In genomic region chr11:98206281-98206680, GRCm38 (mm10) we compare ENCODE assay signal across 8 mouse cellular contexts. TPM values are rescaled to one million over a fixed set of nuclear protein-coding genes. Genes with fewer than 3 reads are reported as not detected.
DNase-seq lines count a peak whose midpoint lies in the region; ATAC-seq and TF ChIP-seq lines count a peak whose summit lies in the region.
"Not testable (repeated sequence)": the region's sequence is repeated elsewhere in the genome, so short reads cannot be mapped to it uniquely, and the experiment has no call there.

No protein-coding gene starts in this region.

- not testable (repeated sequence) for H3K9ac ChIP-seq in forebrain, embryonic 14.5 days (ENCODE audit: low read length); heart, embryonic 15.5 days; intestine, embryonic 14.5 days (ENCODE audit: low read length); kidney, postnatal 0 days (ENCODE audit: low read depth, low read length); midbrain, embryonic 12.5 days (replicated peaks); neural tube, embryonic 15.5 days (replicated peaks)
- peak overlapping the region; percentile 58 for H3K9ac ChIP-seq in liver, embryonic 13.5 days

- DNase-seq in embryonic facial prominence, embryonic 10.5 days (ENCODE audit: low spot score); forebrain, embryonic 14.5 days (ENCODE audit: low spot score); intestine, embryonic 14.5 days (ENCODE audit: low spot score); kidney, postnatal 0 days (ENCODE audit: low spot score); liver, embryonic 13.5 days: not testable (repeated sequence)

- TF ChIP-seq CTCF in kidney, postnatal 0 days (IDR thresholded peaks at IDR 0.05; ENCODE audit: low read depth), result not testable (repeated sequence)

- H3K27me3 ChIP-seq in embryonic facial prominence, embryonic 10.5 days (replicated peaks; ENCODE audit: low read depth, poor library complexity, severe bottlenecking); forebrain, embryonic 14.5 days (replicated peaks; ENCODE audit: control insufficient read depth, insufficient read depth, low read length); heart, embryonic 15.5 days; intestine, embryonic 14.5 days (replicated peaks; ENCODE audit: control insufficient read depth, insufficient read depth, low read length); kidney, postnatal 0 days (ENCODE audit: insufficient read depth, low read length); liver, embryonic 13.5 days; midbrain, embryonic 12.5 days; neural tube, embryonic 15.5 days (replicated peaks): not testable (repeated sequence)

- 84% methylated on average over 3 of the region's 3 CpGs for WGBS in embryonic facial prominence, embryonic 10.5 days
- WGBS in forebrain, embryonic 14.5 days, result 80% methylated on average over 3 of the region's 3 CpGs
- 82% methylated on average over 3 of the region's 3 CpGs for WGBS in heart, embryonic 15.5 days
- 76% methylated on average over 3 of the region's 3 CpGs for WGBS in intestine, embryonic 14.5 days
- WGBS in kidney, postnatal 0 days, result 73% methylated on average over 3 of the region's 3 CpGs
- WGBS in liver, embryonic 13.5 days (ENCODE audit: insufficient replicate concordance), result 62% methylated on average over 3 of the region's 3 CpGs
- WGBS in midbrain, embryonic 12.5 days, result 86% methylated on average over 3 of the region's 3 CpGs
- 89% methylated on average over 3 of the region's 3 CpGs for WGBS in neural tube, embryonic 15.5 days

- peaks cover 53% of the 10 kb centered on the region for H3K36me3 ChIP-seq in embryonic facial prominence, embryonic 10.5 days (replicated peaks)
- H3K36me3 ChIP-seq in forebrain, embryonic 14.5 days (ENCODE audit: control insufficient read depth, insufficient read depth, low read length), result peaks cover 36% of the 10 kb centered on the region
- H3K36me3 ChIP-seq in heart, embryonic 15.5 days, result peaks cover 29% of the 10 kb centered on the region
- peaks cover 42% of the 10 kb centered on the region for H3K36me3 ChIP-seq in intestine, embryonic 14.5 days (ENCODE audit: control insufficient read depth, insufficient read depth, low read length)
- peaks cover 18% of the 10 kb centered on the region for H3K36me3 ChIP-seq in kidney, postnatal 0 days (ENCODE audit: insufficient read depth, low read length)
- H3K36me3 ChIP-seq in liver, embryonic 13.5 days, result peaks cover 42% of the 10 kb centered on the region
- peaks cover 30% of the 10 kb centered on the region for H3K36me3 ChIP-seq in midbrain, embryonic 12.5 days
- H3K36me3 ChIP-seq in neural tube, embryonic 15.5 days, result peaks cover 20% of the 10 kb centered on the region

- H3K4me2 ChIP-seq in forebrain, embryonic 14.5 days (ENCODE audit: low read length), result peak overlapping the region; percentile 47
- H3K4me2 ChIP-seq in heart, embryonic 15.5 days, result peak overlapping the region; percentile 49
- peak overlapping the region; percentile 76 for H3K4me2 ChIP-seq in intestine, embryonic 14.5 days (ENCODE audit: low read length)
- H3K4me2 ChIP-seq in kidney, postnatal 0 days (ENCODE audit: low read length), result peak overlapping the region; percentile 46
- H3K4me2 ChIP-seq in liver, embryonic 13.5 days, result peak overlapping the region; percentile 63
- peak overlapping the region; percentile 46 for H3K4me2 ChIP-seq in midbrain, embryonic 12.5 days (replicated peaks)
- H3K4me2 ChIP-seq in neural tube, embryonic 15.5 days, result peak overlapping the region; percentile 48

- H3K4me1 ChIP-seq in embryonic facial prominence, embryonic 10.5 days, result peaks cover 24% of the 10 kb centered on the region
- H3K4me1 ChIP-seq in forebrain, embryonic 14.5 days (ENCODE audit: control insufficient read depth, insufficient read depth, low read length), result peaks cover 10% of the 10 kb centered on the region
- H3K4me1 ChIP-seq in heart, embryonic 15.5 days (replicated peaks); kidney, postnatal 0 days (replicated peaks; ENCODE audit: insufficient read depth, low read length): not testable (repeated sequence)
- peaks cover 17% of the 10 kb centered on the region for H3K4me1 ChIP-seq in intestine, embryonic 14.5 days (replicated peaks; ENCODE audit: control insufficient read depth, insufficient read depth, low read length)
- H3K4me1 ChIP-seq in liver, embryonic 13.5 days (replicated peaks), result peaks cover 32% of the 10 kb centered on the region
- H3K4me1 ChIP-seq in midbrain, embryonic 12.5 days, result peaks cover 21% of the 10 kb centered on the region
- H3K4me1 ChIP-seq in neural tube, embryonic 15.5 days, result peaks cover 38% of the 10 kb centered on the region

- not testable (repeated sequence) for H3K27ac ChIP-seq in embryonic facial prominence, embryonic 10.5 days (replicated peaks); forebrain, embryonic 14.5 days (ENCODE audit: low read depth, low read length); heart, embryonic 15.5 days; intestine, embryonic 14.5 days (ENCODE audit: low read depth); kidney, postnatal 0 days; midbrain, embryonic 12.5 days (replicated peaks); neural tube, embryonic 15.5 days (replicated peaks)
- peak overlapping the region; percentile 50; the same call in 1 of the 2 replicates for H3K27ac ChIP-seq in liver, embryonic 13.5 days

- not testable (repeated sequence) for ATAC-seq in forebrain, embryonic 14.5 days; heart, embryonic 15.5 days (replicated peaks; ENCODE audit: insufficient number of reproducible peaks, insufficient read depth, low FRiP score, low read depth); intestine, embryonic 14.5 days (replicated peaks; ENCODE audit: low FRiP score, low TSS enrichment, low read depth); kidney, postnatal 0 days (replicated peaks; ENCODE audit: low FRiP score, low read depth); liver, embryonic 13.5 days (ENCODE audit: low read depth); midbrain, embryonic 12.5 days (ENCODE audit: low FRiP score, low read depth); neural tube, embryonic 15.5 days (ENCODE audit: low FRiP score)

- peak overlapping the region; percentile 98 for H3K4me3 ChIP-seq in embryonic facial prominence, embryonic 10.5 days
- not testable (repeated sequence) for H3K4me3 ChIP-seq in forebrain, embryonic 14.5 days (ENCODE audit: low read depth, low read length); intestine, embryonic 14.5 days (ENCODE audit: low read depth, low read length); kidney, postnatal 0 days (replicated peaks; ENCODE audit: low read depth, low read length); neural tube, embryonic 15.5 days (replicated peaks)
- H3K4me3 ChIP-seq in heart, embryonic 15.5 days, result 0 out of 2 replicates have a peak overlapping the region, but pooled peaks have one; percentile 14
- peak overlapping the region; percentile 50 for H3K4me3 ChIP-seq in liver, embryonic 13.5 days (replicated peaks)
- peak overlapping the region; percentile 17; the same call in 1 of the 2 replicates for H3K4me3 ChIP-seq in midbrain, embryonic 12.5 days

- not testable (repeated sequence) for H3K9me3 ChIP-seq in embryonic facial prominence, embryonic 10.5 days; forebrain, embryonic 14.5 days (replicated peaks; ENCODE audit: control insufficient read depth, low read length); heart, embryonic 15.5 days (replicated peaks); intestine, embryonic 14.5 days (ENCODE audit: control insufficient read depth, low read length); kidney, postnatal 0 days (replicated peaks; ENCODE audit: low read length); liver, embryonic 13.5 days (replicated peaks); midbrain, embryonic 12.5 days; neural tube, embryonic 15.5 days (replicated peaks)

RNA-seq across cellular contexts. Expression of gene Cdk12, which starts 3.4 kb away (rescaled TPM):
- 12.7 and 13.0 TPM in 2 replicates for polyA plus RNA-seq in embryonic facial prominence, embryonic 10.5 days (2016; fragmentation: Nextera tagmentation; extraction: Ambion mirVana)
- polyA plus RNA-seq in forebrain, embryonic 14.5 days (2014; fragmentation: Nextera tagmentation; extraction: Ambion mirVana), result 10.0 and 10.2 TPM in 2 replicates
- 6.1 and 7.0 TPM in 2 replicates for polyA plus RNA-seq in heart, embryonic 15.5 days (2015; fragmentation: Nextera tagmentation; extraction: Ambion mirVana)
- 13.9 and 14.3 TPM in 2 replicates for polyA plus RNA-seq in intestine, embryonic 14.5 days (2014; fragmentation: Nextera tagmentation; extraction: Ambion mirVana)
- polyA plus RNA-seq in kidney, postnatal 0 days (2015; fragmentation: Nextera tagmentation; extraction: Ambion mirVana), result 6.1 and 6.4 TPM in 2 replicates
- polyA plus RNA-seq in liver, embryonic 13.5 days (2015; fragmentation: Nextera tagmentation; extraction: Ambion mirVana), result 5.4 and 5.9 TPM in 2 replicates
- polyA plus RNA-seq in midbrain, embryonic 12.5 days (2016; fragmentation: Nextera tagmentation; extraction: Ambion mirVana), result 14.1 and 16.7 TPM in 2 replicates
- polyA plus RNA-seq in neural tube, embryonic 15.5 days (2015; fragmentation: Nextera tagmentation; extraction: Ambion mirVana), result 7.1 and 7.2 TPM in 2 replicates

RNA-seq across cellular contexts. Expression of gene Med1, which starts 13.2 kb away (rescaled TPM):
- 83.3 and 85.4 TPM in 2 replicates for polyA plus RNA-seq in embryonic facial prominence, embryonic 10.5 days (2016; fragmentation: Nextera tagmentation; extraction: Ambion mirVana)
- polyA plus RNA-seq in forebrain, embryonic 14.5 days (2014; fragmentation: Nextera tagmentation; extraction: Ambion mirVana), result 54.5 and 60.6 TPM in 2 replicates
- 44.3 and 45.7 TPM in 2 replicates for polyA plus RNA-seq in heart, embryonic 15.5 days (2015; fragmentation: Nextera tagmentation; extraction: Ambion mirVana)
- 57.1 and 63.2 TPM in 2 replicates for polyA plus RNA-seq in intestine, embryonic 14.5 days (2014; fragmentation: Nextera tagmentation; extraction: Ambion mirVana)
- 47.0 and 54.7 TPM in 2 replicates for polyA plus RNA-seq in kidney, postnatal 0 days (2015; fragmentation: Nextera tagmentation; extraction: Ambion mirVana)
- 30.1 and 38.9 TPM in 2 replicates for polyA plus RNA-seq in liver, embryonic 13.5 days (2015; fragmentation: Nextera tagmentation; extraction: Ambion mirVana)
- 80.9 and 84.7 TPM in 2 replicates for polyA plus RNA-seq in midbrain, embryonic 12.5 days (2016; fragmentation: Nextera tagmentation; extraction: Ambion mirVana)
- polyA plus RNA-seq in neural tube, embryonic 15.5 days (2015; fragmentation: Nextera tagmentation; extraction: Ambion mirVana), result 51.3 and 54.1 TPM in 2 replicates

RNA-seq across cellular contexts. Expression of gene Fbxl20, which starts 56.1 kb away (rescaled TPM):
- polyA plus RNA-seq in embryonic facial prominence, embryonic 10.5 days (2016; fragmentation: Nextera tagmentation; extraction: Ambion mirVana), result 23.0 and 26.7 TPM in 2 replicates
- 23.0 and 27.4 TPM in 2 replicates for polyA plus RNA-seq in forebrain, embryonic 14.5 days (2014; fragmentation: Nextera tagmentation; extraction: Ambion mirVana)
- 13.0 and 13.8 TPM in 2 replicates for polyA plus RNA-seq in heart, embryonic 15.5 days (2015; fragmentation: Nextera tagmentation; extraction: Ambion mirVana)
- 13.0 and 15.5 TPM in 2 replicates for polyA plus RNA-seq in intestine, embryonic 14.5 days (2014; fragmentation: Nextera tagmentation; extraction: Ambion mirVana)
- 15.5 and 16.5 TPM in 2 replicates for polyA plus RNA-seq in kidney, postnatal 0 days (2015; fragmentation: Nextera tagmentation; extraction: Ambion mirVana)
- 6.7 TPM in 2 replicates for polyA plus RNA-seq in liver, embryonic 13.5 days (2015; fragmentation: Nextera tagmentation; extraction: Ambion mirVana)
- polyA plus RNA-seq in midbrain, embryonic 12.5 days (2016; fragmentation: Nextera tagmentation; extraction: Ambion mirVana), result 35.2 and 36.4 TPM in 2 replicates
- 21.1 and 23.0 TPM in 2 replicates for polyA plus RNA-seq in neural tube, embryonic 15.5 days (2015; fragmentation: Nextera tagmentation; extraction: Ambion mirVana)
